Mouse (Mus musculus) midbrain, embryonic 11.5 days (tissue): Measurements from ENCODE around the gene 2510002D24Rik. TPM values are rescaled to one million over a fixed set of nuclear protein-coding genes. Genes with fewer than 3 reads are reported as not detected.
A peak's percentile ranks its signal among the peaks of the same experiment; 100 is the strongest.

Source experiments
- ATAC-seq: fragments of 200-750 bp; cut with Nextera tagmentation; 2 replicates; pipeline ENCODE4 v1.8.0; 2017; ENCODE audit warnings: moderate TSS enrichment, moderate library complexity; ENCODE audit not compliant: low FRiP score
- DNase-seq: peaks from one replicate; pipeline ENCODE4 v3.0.0; 2015; ENCODE audit warnings: low spot score; ENCODE audit errors: missing footprints
- H3K27ac ChIP-seq: fragments of 300-500 bp; sonication (generic); 2 replicates; pipeline ENCODE4 v1.5.1; 2014; ENCODE audit warnings: low read depth, low read length
- H3K27me3 ChIP-seq: fragments of 300-500 bp; sonication (generic); 2 replicates; pipeline ENCODE4 v1.6.1; 2014; ENCODE audit warnings: mild to moderate bottlenecking, low read length, moderate library complexity, mixed read lengths; ENCODE audit not compliant: control insufficient read depth, insufficient read depth
- H3K36me3 ChIP-seq: fragments of 300-500 bp; sonication (generic); 2 replicates; pipeline ENCODE4 v1.6.1; 2014; ENCODE audit warnings: mild to moderate bottlenecking, low read length, moderate library complexity, mixed read lengths; ENCODE audit not compliant: control insufficient read depth, insufficient read depth
- H3K4me1 ChIP-seq: fragments of 300-500 bp; sonication (generic); 2 replicates; pipeline ENCODE4 v1.6.1; 2014; ENCODE audit warnings: low read length; ENCODE audit not compliant: control insufficient read depth, insufficient read depth
- H3K4me2 ChIP-seq: fragments of 300-500 bp; sonication (generic); 2 replicates; pipeline ENCODE4 v1.6.1; 2014; ENCODE audit warnings: mild to moderate bottlenecking, moderate library complexity
- H3K4me3 ChIP-seq: fragments of 300-500 bp; sonication (generic); 2 replicates; pipeline ENCODE4 v1.5.1; 2014; ENCODE audit warnings: low read depth, low read length
- H3K9ac ChIP-seq: fragments of 300-500 bp; sonication (generic); 2 replicates; pipeline ENCODE4 v1.6.1; 2014; ENCODE audit warnings: low read length
- H3K9me3 ChIP-seq: fragments of 300-500 bp; sonication (generic); 2 replicates; pipeline ENCODE4 v1.6.1; 2016; ENCODE audit warnings: low read length; ENCODE audit not compliant: control insufficient read depth
- WGBS: fragments of 180-500 bp; shearing (Covaris S2); extraction: QIAGEN DNeasy Blood & Tissue Kit; methylation state at CpG from one replicate; pipeline ENCODE4 v1.1.7; 2014; 5-methylcytosine and 5-hydroxymethylcytosine counted together
- polyA plus RNA-seq: library from polyadenylated mRNA; unstranded; fragments of >200 nt; fragmentation: Nextera tagmentation; extraction: Ambion mirVana; gene quantifications from 2 replicates; pipeline ENCODE4 v1.2.1, GENCODE M21; 2014

The 2510002D24Rik gene
- polyA plus RNA-seq, 1 experiment from 2014 or later: 16.1 TPM

GRCm38 (mm10) chr16:18877386-18878090, 41.2 kb downstream of the 2510002D24Rik start:
- WGBS: under 1% methylated on average over 41 of the region's 43 CpGs
- peaks cover 8% of the 10 kb centered on the region for H3K4me1 ChIP-seq
- peak overlapping the region; percentile 95 for H3K9ac ChIP-seq
- H3K27ac ChIP-seq: peak overlapping the region; percentile 91
- H3K9me3 ChIP-seq: no peaks in the 10 kb centered on the region
- H3K27me3 ChIP-seq: no peaks in the 10 kb centered on the region
- peaks cover 6% of the 10 kb centered on the region; the same call in 1 of the 2 replicates for H3K36me3 ChIP-seq
- peak overlapping the region; percentile 74 for H3K4me2 ChIP-seq
- peak overlapping the region; percentile 97 for H3K4me3 ChIP-seq
- peak; percentile 97 for DNase-seq
- ATAC-seq: peak; percentile 45

DNA sequence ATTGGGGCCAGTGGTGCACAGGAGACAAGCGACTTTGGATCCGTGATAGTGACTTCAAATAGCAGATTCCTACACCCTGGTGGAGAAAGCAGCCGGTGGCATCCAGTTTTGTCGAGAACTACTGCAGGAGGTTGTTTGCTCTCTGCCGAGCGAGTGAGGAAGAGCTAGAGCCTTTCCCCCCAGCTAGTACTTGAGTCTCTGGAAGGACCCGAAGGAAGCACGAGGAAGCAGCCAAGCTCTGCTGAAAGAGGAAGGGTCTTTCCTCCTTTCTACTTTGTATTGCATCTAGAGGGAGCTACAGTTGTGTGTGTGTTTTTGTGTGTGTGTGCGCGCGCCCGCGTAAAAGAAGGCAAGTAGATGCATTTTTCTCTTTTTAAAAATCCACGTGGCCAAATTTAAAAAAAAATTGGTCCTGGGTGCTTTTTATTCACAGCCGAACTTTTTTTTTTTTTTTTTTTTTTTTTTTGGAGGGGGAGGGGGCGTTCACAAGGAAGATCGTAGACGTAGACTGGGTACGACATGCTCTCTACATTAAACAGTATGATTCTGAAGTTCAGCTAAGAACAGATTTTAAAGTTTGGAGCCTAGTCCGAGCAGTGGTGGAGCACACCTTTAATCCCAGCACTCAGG, 41.8 kb downstream of the 2510002D24Rik start:
- Histone ChIP-seq H3K4me3 (peak overlapping the region; percentile 97), H3K4me2 (peak overlapping the region; percentile 74), H3K27me3 (no peaks in the 10 kb centered on the region), H3K27ac (peak overlapping the region; percentile 91; the same call in 1 of the 2 replicates), H3K36me3 (peaks cover 9% of the 10 kb centered on the region), H3K4me1 (peaks cover 8% of the 10 kb centered on the region), H3K9me3 (no peaks in the 10 kb centered on the region), H3K9ac (peak overlapping the region; percentile 95)
- 36% methylated on average over 20 of the region's 20 CpGs for WGBS
- ATAC-seq (no peak), DNase-seq (no peak)

- no peak overlapping the region for H3K27ac ChIP-seq
- DNase-seq (no peak), ATAC-seq (no peak)
- no peaks in the 10 kb centered on the region for H3K9me3 ChIP-seq
- no peak overlapping the region for H3K4me3 ChIP-seq
- peaks cover 4% of the 10 kb centered on the region for H3K4me1 ChIP-seq
- H3K27me3 ChIP-seq: no peaks in the 10 kb centered on the region
- H3K9ac ChIP-seq: no peak overlapping the region
- peaks cover 7% of the 10 kb centered on the region for H3K36me3 ChIP-seq
- no peak overlapping the region for H3K4me2 ChIP-seq
Observed at GRCm38 (mm10) chr16:18884044-18884443, 47.7 kb downstream of the 2510002D24Rik start.

Other genes starting within 250 kb of the 2510002D24Rik start
- gene Tbx1, start 245.9 kb upstream of the 2510002D24Rik start, polyA plus RNA-seq: 0.63 and 0.87 TPM in 2 replicates
- 6.4 and 6.5 TPM in 2 replicates for gene Gp1bb, start 214.2 kb upstream of the 2510002D24Rik start, polyA plus RNA-seq
- gene Gm49601, start 210.2 kb upstream of the 2510002D24Rik start, polyA plus RNA-seq: 1.7 and 3.3 TPM in 2 replicates
- 40.7 and 52.0 TPM in 2 replicates for gene Sept5, start 206.6 kb upstream of the 2510002D24Rik start, polyA plus RNA-seq
- gene Cldn5, start 59.7 kb upstream of the 2510002D24Rik start, polyA plus RNA-seq: 28.5 and 30.3 TPM in 2 replicates
- 72.2 and 87.9 TPM in 2 replicates for gene Ufd1, start 24.8 kb upstream of the 2510002D24Rik start, polyA plus RNA-seq
- 58.1 and 61.7 TPM in 2 replicates for gene Cdc45, start 24.6 kb upstream of the 2510002D24Rik start, polyA plus RNA-seq
- gene Gm28539, start within 50 bp of the 2510002D24Rik start, polyA plus RNA-seq: not detected in 2 replicates
- 86.4 and 92.8 TPM in 2 replicates for gene Mrpl40, start 40.3 kb downstream of the 2510002D24Rik start, polyA plus RNA-seq
- 14.7 and 16.7 TPM in 2 replicates for gene Hira, start 40.5 kb downstream of the 2510002D24Rik start, polyA plus RNA-seq